Mouse (Mus musculus) embryonic facial prominence, embryonic 14.5 days (tissue): ENCODE results near the gene Gm28635. TPM values are rescaled to one million over a fixed set of nuclear protein-coding genes. Genes with fewer than 3 reads are reported as not detected.
A peak's percentile ranks its signal among the peaks of the same experiment; 100 is the strongest.

Experiments used
- ATAC-seq: fragments of 200-750 bp; cut with Nextera tagmentation; 2 replicates; pipeline ENCODE4 v1.8.0; 2017; ENCODE audit warnings: low read depth, moderate number of reproducible peaks, moderate TSS enrichment
- DNase-seq: peaks from one replicate; pipeline ENCODE4 v3.0.0-alpha.2; 2015; ENCODE audit warnings: low spot score
- H3K27ac ChIP-seq: fragments of 300-500 bp; sonication (generic); replicated peaks from 2 replicates; pipeline ENCODE4 v1.5.1; 2014; ENCODE audit warnings: low read depth, mild to moderate bottlenecking, low read length, moderate library complexity
- H3K27me3 ChIP-seq: fragments of 300-500 bp; sonication (generic); replicated peaks from 2 replicates; pipeline ENCODE4 v1.6.1; 2014; ENCODE audit warnings: low read length; ENCODE audit not compliant: control insufficient read depth, insufficient read depth
- H3K36me3 ChIP-seq: fragments of 300-500 bp; sonication (generic); 2 replicates; pipeline ENCODE4 v1.6.1; 2014; ENCODE audit warnings: low read length, mixed read lengths; ENCODE audit not compliant: control insufficient read depth, insufficient read depth
- H3K4me1 ChIP-seq: fragments of 300-500 bp; sonication (generic); 2 replicates; pipeline ENCODE4 v1.6.1; 2014; ENCODE audit warnings: antibody characterized with exemption, low read length; ENCODE audit not compliant: control insufficient read depth, insufficient read depth
- H3K4me2 ChIP-seq: fragments of 300-500 bp; sonication (generic); 2 replicates; pipeline ENCODE4 v1.6.1; 2014; ENCODE audit warnings: low read depth, mild to moderate bottlenecking, low read length, moderate library complexity, mixed read lengths
- H3K4me3 ChIP-seq: fragments of 300-500 bp; sonication (generic); 2 replicates; pipeline ENCODE4 v1.5.1; 2014; ENCODE audit warnings: low read depth, mild to moderate bottlenecking, low read length
- H3K9ac ChIP-seq: fragments of 300-500 bp; sonication (generic); 2 replicates; pipeline ENCODE4 v1.6.1; 2014; ENCODE audit warnings: low read depth, mild to moderate bottlenecking, low read length, moderate library complexity, mixed read lengths
- H3K9me3 ChIP-seq: fragments of 300-500 bp; sonication (generic); 2 replicates; pipeline ENCODE4 v1.6.1; 2016; ENCODE audit warnings: low read length; ENCODE audit not compliant: control insufficient read depth
- WGBS: fragments of 180-500 bp; shearing (Covaris S2); extraction: QIAGEN DNeasy Blood & Tissue Kit; methylation state at CpG from one replicate; pipeline ENCODE4 v1.1.7; 2014; 5-methylcytosine and 5-hydroxymethylcytosine counted together
- polyA plus RNA-seq: library from polyadenylated mRNA; unstranded; fragments of >200 nt; fragmentation: Nextera tagmentation; extraction: Ambion mirVana; gene quantifications from 2 replicates; pipeline ENCODE4 v1.2.1, GENCODE M21; 2014

Gene Gm28635
- polyA plus RNA-seq, 1 experiment from 2014 or later = not detected

DNA sequence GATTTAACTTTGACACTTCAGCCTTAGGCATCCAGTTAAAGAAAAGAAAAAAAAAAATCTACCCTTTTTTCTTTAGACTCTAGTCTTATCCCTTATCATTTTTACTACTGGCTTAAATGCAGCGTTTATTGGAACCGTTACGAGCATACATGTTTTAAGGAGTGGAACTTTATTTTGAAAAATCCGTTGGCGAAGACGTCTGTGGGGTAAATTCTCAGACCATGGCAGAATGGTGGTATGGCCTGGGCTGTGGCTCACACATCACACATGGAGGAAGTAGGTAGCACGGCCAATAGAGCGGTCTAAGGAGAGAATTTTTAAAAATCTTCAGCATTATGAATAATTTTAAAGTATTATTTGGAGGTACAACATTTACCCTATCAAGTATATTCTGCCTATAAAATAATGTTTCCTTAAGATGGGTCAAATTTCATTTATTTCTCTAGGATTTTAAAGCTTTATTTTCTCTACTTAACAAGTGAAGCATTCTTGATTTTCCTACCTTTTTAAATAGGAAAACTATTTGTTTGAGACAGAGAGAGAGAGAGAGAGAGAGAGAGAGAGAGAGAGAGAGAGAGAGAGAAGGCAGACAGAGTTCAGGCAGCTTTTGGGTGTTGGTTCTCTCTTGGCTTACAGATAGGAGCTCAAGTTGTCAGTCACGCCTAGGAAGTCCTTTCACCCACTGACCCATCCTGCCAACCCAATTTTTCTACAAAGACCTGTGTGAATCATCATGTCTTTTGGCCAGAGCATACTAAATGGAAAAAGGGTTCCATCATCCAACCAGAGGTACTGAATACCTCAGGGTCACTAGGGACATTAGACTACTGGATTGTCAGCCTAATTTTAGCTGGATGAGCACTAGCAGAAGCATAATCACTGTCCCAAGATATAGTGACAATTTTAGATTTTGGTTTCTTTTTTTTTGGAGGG is 38.8 kb upstream of the Gm28635 start:
- WGBS = 28% methylated on average over 9 of the region's 9 CpGs

DNA sequence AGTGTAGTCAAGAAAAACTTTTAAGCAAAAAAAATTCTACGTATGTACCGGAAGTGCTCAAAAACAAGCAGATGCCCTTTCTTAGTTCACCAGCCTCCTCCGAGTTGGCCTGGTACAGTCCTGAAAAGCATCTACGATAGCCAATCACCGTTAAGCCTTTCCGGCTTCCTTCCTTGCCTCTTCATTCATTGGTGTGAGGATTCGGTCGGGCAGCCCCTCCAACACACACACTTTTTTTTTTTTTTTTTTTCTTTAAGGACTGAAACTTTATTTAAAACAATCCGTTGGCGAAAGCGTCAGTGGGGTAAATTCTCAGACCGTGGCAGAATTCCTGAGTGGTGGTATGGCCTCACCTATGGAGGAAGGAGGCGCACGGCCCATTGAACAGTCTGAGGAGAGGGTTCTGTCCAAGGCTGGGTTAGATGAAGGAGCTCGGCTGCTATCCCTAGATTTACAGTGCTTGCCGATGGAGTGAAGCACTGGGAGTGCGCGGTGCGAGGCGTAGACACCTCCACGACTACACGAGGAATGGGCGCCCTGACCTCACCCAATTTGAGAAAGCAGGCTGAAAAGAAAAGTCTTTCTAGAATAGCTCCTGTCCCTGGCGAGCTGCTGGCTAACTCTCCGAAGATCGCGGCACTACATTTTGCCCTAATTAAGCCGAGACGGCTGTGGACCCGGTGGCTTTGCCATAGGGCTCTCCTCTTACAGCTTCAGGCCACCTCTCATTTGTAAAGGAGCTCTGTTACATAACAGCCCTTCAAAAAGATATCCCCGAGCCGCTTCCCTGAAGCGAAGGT is 37.9 kb upstream of the Gm28635 start:
- peak; percentile 96 for ATAC-seq
- under 1% methylated on average over 33 of the region's 33 CpGs for WGBS
- H3K9ac ChIP-seq = peak overlapping the region; percentile 95
- H3K9me3 ChIP-seq = no peaks in the 10 kb centered on the region
- no peaks in the 10 kb centered on the region for H3K27me3 ChIP-seq
- peak; percentile 99 for DNase-seq
- peak overlapping the region; percentile 73 for H3K4me2 ChIP-seq
- peaks cover 6% of the 10 kb centered on the region for H3K36me3 ChIP-seq
- H3K4me3 ChIP-seq = peak overlapping the region; percentile 97
- peak overlapping the region; percentile 97 for H3K27ac ChIP-seq
- H3K4me1 ChIP-seq = peaks cover 9% of the 10 kb centered on the region

More for the DNA sequence above, 38.8 kb upstream of the Gm28635 start:
- 0 out of 2 replicates have a peak, but pooled peaks cover 4% of the 10 kb centered on the region for H3K36me3 ChIP-seq
- DNase-seq = no peak
- H3K4me2 ChIP-seq = peak overlapping the region; percentile 73
- ATAC-seq = no peak
- H3K4me3 ChIP-seq = peak overlapping the region; percentile 97
- H3K9ac ChIP-seq = peak overlapping the region; percentile 95
- H3K4me1 ChIP-seq = peaks cover 9% of the 10 kb centered on the region
- no peaks in the 10 kb centered on the region for H3K27me3 ChIP-seq
- H3K27ac ChIP-seq = peak overlapping the region; percentile 97
- H3K9me3 ChIP-seq = no peaks in the 10 kb centered on the region

DNA sequence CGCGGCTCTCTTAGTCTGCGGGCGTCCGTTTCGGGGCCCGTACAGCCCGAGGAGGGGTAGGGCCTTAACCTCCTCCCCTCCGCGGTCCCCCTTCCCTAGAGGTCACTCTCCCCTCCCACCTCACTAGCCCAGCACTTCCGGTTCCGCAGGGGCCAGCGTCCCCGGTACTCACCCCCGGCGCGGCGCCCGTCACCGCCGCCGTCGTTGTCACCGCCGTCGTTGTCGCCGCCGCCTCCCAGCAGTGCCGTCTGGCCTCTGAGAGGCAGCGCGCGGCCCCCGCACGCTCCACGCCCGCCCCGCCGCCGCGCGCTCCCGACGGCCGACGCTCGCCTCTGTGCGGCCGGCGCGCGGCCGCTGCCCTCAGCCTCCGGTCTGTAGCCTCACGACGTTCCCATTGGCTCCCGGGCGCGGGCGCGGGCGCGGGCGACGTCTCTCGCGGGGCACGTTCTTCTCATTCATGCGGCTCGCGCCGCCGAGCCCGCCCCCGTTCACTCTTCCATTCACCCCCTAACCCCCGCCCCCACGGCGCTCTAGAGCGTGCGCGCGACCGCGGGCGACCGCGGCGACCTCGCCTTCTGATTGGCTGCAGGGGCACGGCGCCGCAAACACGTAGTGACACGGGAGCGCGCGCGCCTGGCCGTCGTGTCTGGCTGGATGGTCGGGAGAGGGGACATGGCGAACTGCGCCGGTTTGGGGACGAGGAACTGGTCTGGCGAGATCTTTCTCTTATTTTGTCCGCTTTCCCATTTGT is 37.1 kb upstream of the Gm28635 start, which contains the start of gene Zdhhc5:
Gene Zdhhc5, minus strand, starts transcription at position 370 of the 751 bp plus-strand sequence.
- peak; percentile 97 for ATAC-seq
- Histone ChIP-seq H3K27ac (peak within 1 kb of the TSS; percentile 97), H3K36me3 (peaks cover 14% of the 10 kb centered on the region), H3K9me3 (no peaks in the 10 kb centered on the region), H3K4me3 (peak within 1 kb of the TSS; percentile 97), H3K9ac (peak within 1 kb of the TSS; percentile 95), H3K4me2 (peak within 1 kb of the TSS; percentile 73), H3K27me3 (no peaks in the 10 kb centered on the region), H3K4me1 (peaks cover 9% of the 10 kb centered on the region)
- under 1% methylated on average over 62 of the region's 107 CpGs for WGBS
- DNase-seq = peak; percentile 98

DNA sequence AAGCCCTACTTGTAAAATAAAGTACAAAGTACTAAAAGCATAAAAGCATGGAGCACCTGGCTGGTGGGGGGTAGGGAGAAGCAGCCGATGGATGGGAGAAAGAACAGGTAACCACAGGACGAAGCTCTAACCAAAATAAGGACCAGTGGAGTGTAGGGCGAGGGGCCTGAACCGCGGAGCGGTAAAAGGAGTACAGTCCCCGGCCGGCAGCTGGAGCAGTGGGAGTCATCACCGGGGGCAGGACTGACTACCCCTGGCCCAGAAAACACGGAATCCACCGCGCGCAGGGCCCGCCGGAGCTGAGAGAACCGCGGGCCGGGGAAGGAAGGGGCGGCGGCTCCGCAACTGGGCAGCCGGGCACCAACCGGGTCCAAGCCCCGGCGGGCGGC is 36.6 kb upstream of the Gm28635 start:
- no peaks in the 10 kb centered on the region for H3K27me3 ChIP-seq
- peaks cover 9% of the 10 kb centered on the region for H3K4me1 ChIP-seq
- H3K4me2 ChIP-seq = peak overlapping the region; percentile 57
- H3K9me3 ChIP-seq = no peaks in the 10 kb centered on the region
- WGBS = 0% methylated on average over 12 of the region's 26 CpGs
- peak overlapping the region; percentile 97 for H3K27ac ChIP-seq
- H3K9ac ChIP-seq = peak overlapping the region; percentile 95
- ATAC-seq = peak; percentile 0; the same call in 1 of the 2 replicates
- DNase-seq = no peak
- peak overlapping the region; percentile 97 for H3K4me3 ChIP-seq
- peaks cover 20% of the 10 kb centered on the region for H3K36me3 ChIP-seq

DNA sequence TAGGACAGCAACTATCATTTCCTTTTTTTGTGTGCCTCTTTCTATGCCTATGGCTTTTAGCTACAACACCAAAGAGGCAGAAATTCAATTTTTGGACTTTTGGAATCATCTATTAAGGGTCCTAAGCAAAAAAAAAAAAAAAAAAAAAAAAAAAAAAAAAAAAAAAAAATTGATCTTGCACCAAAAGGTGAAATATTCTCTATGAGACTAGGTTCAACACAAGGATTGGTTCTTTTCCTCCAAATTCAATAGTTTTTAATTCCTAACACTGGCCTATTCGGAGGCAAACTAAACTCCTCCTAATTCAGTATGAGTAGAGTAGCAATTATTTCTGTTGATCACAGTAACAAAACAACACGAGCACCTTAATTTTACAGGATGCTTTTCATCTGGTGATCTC is 34.1 kb upstream of the Gm28635 start:
- H3K9me3 ChIP-seq = no peaks in the 10 kb centered on the region
- H3K36me3 ChIP-seq = peaks cover 44% of the 10 kb centered on the region
- no peak overlapping the region for H3K27ac ChIP-seq
- no peak overlapping the region for H3K4me3 ChIP-seq
- H3K4me1 ChIP-seq = peaks cover 9% of the 10 kb centered on the region
- no peak overlapping the region for H3K4me2 ChIP-seq
- WGBS = 83% methylated on average over 2 of the region's 2 CpGs
- ATAC-seq = no peak
- H3K27me3 ChIP-seq = no peaks in the 10 kb centered on the region
- H3K9ac ChIP-seq = no peak overlapping the region
- DNase-seq = no peak

DNA sequence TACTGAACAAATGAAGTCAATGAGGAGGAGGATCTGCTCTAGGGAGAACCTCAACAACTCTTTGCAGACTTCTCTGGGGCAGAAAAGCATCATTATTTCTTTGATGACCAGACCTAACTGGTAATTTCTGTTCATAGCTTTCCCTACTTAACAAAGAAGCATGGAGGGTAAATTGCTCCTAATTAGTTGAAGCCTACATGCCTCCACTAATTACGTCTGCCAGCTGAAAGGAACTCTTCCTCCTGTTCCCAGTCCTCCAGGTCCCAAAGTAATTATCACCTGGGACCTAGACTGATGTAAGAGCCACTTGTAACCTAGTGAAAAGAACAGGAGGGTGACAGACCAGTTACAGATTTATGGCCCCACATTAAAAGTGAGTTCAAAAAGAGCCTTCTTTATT is 29.7 kb upstream of the Gm28635 start:
- Histone ChIP-seq H3K27ac (no peak overlapping the region), H3K27me3 (no peaks in the 10 kb centered on the region), H3K4me3 (no peak overlapping the region), H3K9me3 (no peaks in the 10 kb centered on the region), H3K4me2 (no peak overlapping the region), H3K4me1 (no peaks in the 10 kb centered on the region), H3K36me3 (peaks cover 81% of the 10 kb centered on the region), H3K9ac (no peak overlapping the region)
- ATAC-seq (no peak; the same call in 1 of the 2 replicates), DNase-seq (peak; percentile 17)
- 42% methylated on average over 1 of the region's 1 CpGs for WGBS

DNA sequence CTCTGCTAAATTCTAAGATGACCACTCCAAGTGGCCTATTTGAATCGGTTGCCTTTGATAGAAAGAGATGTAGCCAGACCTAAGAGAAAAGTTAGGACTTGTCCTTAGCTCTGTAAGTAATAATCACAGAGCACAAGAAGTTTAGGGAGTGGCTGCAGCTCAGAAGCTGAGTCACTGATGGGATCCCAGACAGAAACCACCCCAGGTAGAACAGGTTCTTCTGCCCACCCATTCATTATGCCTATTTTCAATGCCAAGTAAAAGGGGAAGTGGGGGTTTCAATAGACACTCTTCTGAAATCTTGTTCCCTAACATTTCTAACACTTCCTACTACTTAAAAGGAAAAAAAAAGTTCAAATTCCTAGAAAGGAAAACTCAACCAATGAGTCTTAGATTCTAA is 27.5 kb upstream of the Gm28635 start:
- Histone ChIP-seq H3K4me2 (no peak overlapping the region), H3K36me3 (peaks cover 84% of the 10 kb centered on the region), H3K27ac (no peak overlapping the region), H3K9ac (no peak overlapping the region), H3K9me3 (no peaks in the 10 kb centered on the region), H3K27me3 (no peaks in the 10 kb centered on the region), H3K4me1 (no peaks in the 10 kb centered on the region), H3K4me3 (no peak overlapping the region)
- DNase-seq (peak; percentile 50), ATAC-seq (no peak)
- WGBS = 81% methylated on average over 1 of the region's 1 CpGs

DNA sequence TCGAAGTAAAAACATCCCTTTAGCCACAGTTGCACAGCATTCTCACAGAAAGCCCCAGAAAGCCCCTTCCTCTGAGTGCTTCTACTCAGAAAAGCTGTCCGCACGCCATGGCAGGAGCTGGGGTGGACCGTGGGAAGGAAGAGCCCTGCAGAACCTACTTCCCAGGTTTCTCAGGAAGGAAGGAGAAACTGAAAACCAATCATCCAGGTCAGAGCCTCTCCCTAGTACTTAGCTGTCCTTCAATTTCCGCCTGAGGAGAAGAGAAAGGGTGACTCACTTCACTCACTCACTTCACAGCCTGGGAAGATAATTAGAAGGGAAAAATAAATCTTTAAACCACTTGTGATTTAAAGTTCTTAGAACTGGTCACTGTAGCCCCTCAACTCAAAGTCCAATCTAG is 26.5 kb upstream of the Gm28635 start:
- WGBS = 76% methylated on average over 5 of the region's 5 CpGs

More for the DNA sequence above, 26.5 kb upstream of the Gm28635 start:
- H3K4me3 ChIP-seq = no peak overlapping the region
- peaks cover 83% of the 10 kb centered on the region for H3K36me3 ChIP-seq
- H3K27ac ChIP-seq = no peak overlapping the region; the same call in 1 of the 2 replicates
- no peak overlapping the region for H3K4me2 ChIP-seq
- H3K27me3 ChIP-seq = no peaks in the 10 kb centered on the region
- H3K9me3 ChIP-seq = no peaks in the 10 kb centered on the region
- H3K4me1 ChIP-seq = no peaks in the 10 kb centered on the region
- no peak for ATAC-seq
- no peak overlapping the region for H3K9ac ChIP-seq
- no peak for DNase-seq
